Mouse (Mus musculus) E14TG2a.4 (cell line): ENCODE results near the gene Ankle2.

Experiments
- CTCF ChIP-seq: conservative IDR thresholded peaks from 2 replicates; pipeline ENCODE4 v1.5.1; 2014; ENCODE audit warnings: low read length
- NANOG ChIP-seq: IDR thresholded peaks from 2 replicates; pipeline ENCODE4 v1.6.1; 2014; ENCODE audit warnings: borderline replicate concordance, low read length, mixed read lengths
- POU5F1 ChIP-seq: IDR thresholded peaks from 2 replicates; pipeline ENCODE4 v1.6.1; 2014; ENCODE audit warnings: low read length, borderline replicate concordance

DNA sequence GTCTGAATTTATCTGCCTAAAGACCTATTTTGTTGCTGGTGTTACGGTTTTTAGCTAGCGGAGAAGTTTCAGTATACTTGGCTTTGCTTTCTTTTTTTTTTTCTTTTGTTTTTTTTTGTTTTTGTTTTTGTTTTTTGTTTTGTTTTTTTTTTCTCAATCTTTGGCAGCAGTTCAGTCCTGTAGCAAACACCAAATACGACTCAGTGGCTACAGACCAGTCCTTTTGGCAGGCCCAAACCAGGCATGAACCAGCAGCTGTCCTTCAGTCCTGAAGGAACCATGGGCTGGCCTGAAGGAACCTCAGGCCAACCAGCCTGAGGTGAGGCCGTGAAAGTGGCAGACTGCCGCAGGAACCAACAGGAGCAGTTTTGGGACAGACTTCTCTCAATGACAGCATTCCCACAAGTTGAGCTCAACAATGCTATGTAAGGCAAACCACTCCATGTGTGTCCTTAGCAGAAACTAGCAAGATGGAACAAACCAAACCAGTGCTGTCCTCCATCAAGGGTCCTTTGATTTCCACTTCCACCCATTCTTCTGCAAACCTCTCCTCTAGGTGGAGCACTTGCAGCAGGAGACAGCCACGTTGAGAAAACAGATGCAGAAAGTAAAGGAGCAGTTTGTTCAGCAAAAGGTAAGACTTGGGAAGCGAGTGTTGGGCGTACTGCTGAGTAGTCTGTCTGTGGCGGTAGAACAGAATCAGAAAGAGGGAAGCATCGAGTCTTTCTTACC, 27.5 kb upstream of the Ankle2 start:
- TF ChIP-seq CTCF: no peak
- TF ChIP-seq POU5F1: no peak
- TF ChIP-seq NANOG: no peak
